Mouse (Mus musculus) CH12.LX (cell line): ENCODE measurements around the gene Svs1.

Experiments
- CTCF ChIP-seq, 2 experiments: IDR thresholded peaks in 1 of 2; conservative IDR thresholded peaks in 1 of 2; 2 replicates each; pipeline ENCODE4 v1.5.1; 2011 to 2012; ENCODE audit warnings: low read depth in 2 of 2, low read length in 2 of 2, improper control_type of control experiment in 1 of 2, inconsistent platforms in 1 of 2, mild to moderate bottlenecking in 1 of 2, moderate library complexity in 1 of 2
- ELF1 ChIP-seq: IDR thresholded peaks from 2 replicates; pipeline ENCODE4 v1.6.1; 2014; ENCODE audit warnings: low read depth, mild to moderate bottlenecking, inconsistent platforms, low read length, improper control_type of control experiment
- EP300 ChIP-seq: IDR thresholded peaks from 2 replicates; pipeline ENCODE4 v1.6.1; 2011; ENCODE audit warnings: low read length, improper control_type of control experiment
- MEF2A ChIP-seq: IDR thresholded peaks from 2 replicates; pipeline ENCODE4 v1.6.1; 2014; ENCODE audit warnings: low read depth, mild to moderate bottlenecking, inconsistent platforms, low read length, improper control_type of control experiment, borderline replicate concordance
- SIN3A ChIP-seq: IDR thresholded peaks from 2 replicates; pipeline ENCODE4 v1.6.1; 2012; ENCODE audit warnings: low read length, improper control_type of control experiment, inconsistent platforms
- TCF12 ChIP-seq: IDR thresholded peaks from 2 replicates; pipeline ENCODE4 v1.6.1; 2014; ENCODE audit warnings: low read depth, mild to moderate bottlenecking, inconsistent platforms, low read length, improper control_type of control experiment
- ZC3H11A ChIP-seq: IDR thresholded peaks from 2 replicates; pipeline ENCODE4 v1.6.1; 2012; ENCODE audit warnings: low read depth, mild to moderate bottlenecking, inconsistent platforms, low read length, improper control_type of control experiment

DNA sequence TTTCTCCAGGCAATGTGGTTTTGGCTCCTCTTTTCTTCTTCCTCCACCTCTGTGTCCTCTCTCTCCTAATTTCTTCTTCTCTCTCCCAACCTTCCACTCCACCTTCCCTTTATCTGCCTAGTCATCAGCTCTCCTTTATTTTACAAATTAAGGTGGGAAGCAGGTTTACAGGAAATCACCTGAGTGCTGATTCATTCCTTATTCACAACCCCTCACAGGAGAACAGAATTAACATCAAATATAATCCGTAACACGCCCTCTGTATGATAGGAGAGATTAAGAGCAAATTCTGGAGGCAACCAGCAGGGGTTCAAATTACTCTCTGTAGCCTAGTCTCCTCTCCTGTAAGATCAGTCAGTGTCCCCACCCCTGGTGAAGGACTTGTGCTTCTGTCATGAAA lies 35.7 kb downstream of the Svs1 start:
- TF ChIP-seq TCF12, result no peak
- TF ChIP-seq CTCF (conservative IDR thresholded peaks at IDR 0.05 in 1 of 2, IDR thresholded peaks at IDR 0.05 in 1 of 2; ENCODE audit: low read depth in 2 of 2, low read length in 2 of 2), result no peak
- TF ChIP-seq ELF1, result no peak
- no peak for TF ChIP-seq ZC3H11A
- no peak for TF ChIP-seq EP300
- no peak for TF ChIP-seq MEF2A
- TF ChIP-seq SIN3A, result no peak
